Mouse (Mus musculus) midbrain, embryonic 11.5 days (tissue): Measurements from ENCODE around the gene Lrrc4c. TPM values are rescaled to one million over a fixed set of nuclear protein-coding genes. Genes with fewer than 3 reads are reported as not detected.

Source experiments
- ATAC-seq: fragments of 200-750 bp; cut with Nextera tagmentation; 2 replicates; pipeline ENCODE4 v1.8.0; 2017; ENCODE audit warnings: moderate TSS enrichment, moderate library complexity; ENCODE audit not compliant: low FRiP score
- DNase-seq: peaks from one replicate; pipeline ENCODE4 v3.0.0; 2015; ENCODE audit warnings: low spot score; ENCODE audit errors: missing footprints
- H3K27ac ChIP-seq: fragments of 300-500 bp; sonication (generic); 2 replicates; pipeline ENCODE4 v1.5.1; 2014; ENCODE audit warnings: low read depth, low read length
- H3K27me3 ChIP-seq: fragments of 300-500 bp; sonication (generic); 2 replicates; pipeline ENCODE4 v1.6.1; 2014; ENCODE audit warnings: mild to moderate bottlenecking, low read length, moderate library complexity, mixed read lengths; ENCODE audit not compliant: control insufficient read depth, insufficient read depth
- H3K36me3 ChIP-seq: fragments of 300-500 bp; sonication (generic); 2 replicates; pipeline ENCODE4 v1.6.1; 2014; ENCODE audit warnings: mild to moderate bottlenecking, low read length, moderate library complexity, mixed read lengths; ENCODE audit not compliant: control insufficient read depth, insufficient read depth
- H3K4me1 ChIP-seq: fragments of 300-500 bp; sonication (generic); 2 replicates; pipeline ENCODE4 v1.6.1; 2014; ENCODE audit warnings: low read length; ENCODE audit not compliant: control insufficient read depth, insufficient read depth
- H3K4me2 ChIP-seq: fragments of 300-500 bp; sonication (generic); 2 replicates; pipeline ENCODE4 v1.6.1; 2014; ENCODE audit warnings: mild to moderate bottlenecking, moderate library complexity
- H3K4me3 ChIP-seq: fragments of 300-500 bp; sonication (generic); 2 replicates; pipeline ENCODE4 v1.5.1; 2014; ENCODE audit warnings: low read depth, low read length
- H3K9ac ChIP-seq: fragments of 300-500 bp; sonication (generic); 2 replicates; pipeline ENCODE4 v1.6.1; 2014; ENCODE audit warnings: low read length
- H3K9me3 ChIP-seq: fragments of 300-500 bp; sonication (generic); 2 replicates; pipeline ENCODE4 v1.6.1; 2016; ENCODE audit warnings: low read length; ENCODE audit not compliant: control insufficient read depth
- WGBS: fragments of 180-500 bp; shearing (Covaris S2); extraction: QIAGEN DNeasy Blood & Tissue Kit; methylation state at CpG from one replicate; pipeline ENCODE4 v1.1.7; 2014; 5-methylcytosine and 5-hydroxymethylcytosine counted together
- polyA plus RNA-seq: library from polyadenylated mRNA; unstranded; fragments of >200 nt; fragmentation: Nextera tagmentation; extraction: Ambion mirVana; gene quantifications from 2 replicates; pipeline ENCODE4 v1.2.1, GENCODE M21; 2014

Gene Lrrc4c
- polyA plus RNA-seq, 1 experiment from 2014 or later: 3.8 TPM

DNA sequence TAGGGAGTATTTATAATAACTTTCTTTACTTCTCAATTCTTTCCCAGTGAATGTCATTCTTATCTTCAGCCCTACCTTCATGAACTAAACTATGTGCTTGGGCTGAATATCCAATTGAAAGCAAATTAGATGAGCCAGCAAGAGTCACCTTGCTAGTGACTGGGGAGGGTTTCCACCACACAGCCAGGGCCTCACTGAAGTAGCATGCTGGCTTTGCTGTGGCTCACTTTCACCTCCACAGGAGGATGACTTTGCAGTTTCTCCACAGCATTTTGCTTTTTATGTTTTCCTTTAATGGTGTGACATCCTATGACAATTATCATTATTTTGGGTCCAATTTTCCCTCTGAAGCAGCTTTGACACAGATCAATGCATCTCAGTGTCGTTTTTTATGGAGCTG lies 1000.0 kb downstream of the Lrrc4c start:
- Histone ChIP-seq H3K4me1 (no peaks in the 10 kb centered on the region), H3K9ac (no peak overlapping the region), H3K27me3 (no peaks in the 10 kb centered on the region), H3K36me3 (no peaks in the 10 kb centered on the region), H3K4me2 (no peak overlapping the region), H3K27ac (no peak overlapping the region), H3K4me3 (no peak overlapping the region), H3K9me3 (no peaks in the 10 kb centered on the region)
- ATAC-seq: no peak
- 62% methylated on average over 1 of the region's 1 CpGs for WGBS
- DNase-seq: peak; percentile 61

GRCm38 (mm10) chr2:97318536-97318935 lies 1000.6 kb downstream of the Lrrc4c start:
- ATAC-seq (no peak), DNase-seq (peak; percentile 23)
- Histone ChIP-seq H3K4me2 (no peak overlapping the region), H3K9me3 (no peaks in the 10 kb centered on the region), H3K4me1 (no peaks in the 10 kb centered on the region), H3K9ac (no peak overlapping the region), H3K4me3 (no peak overlapping the region), H3K36me3 (no peaks in the 10 kb centered on the region), H3K27ac (no peak overlapping the region), H3K27me3 (no peaks in the 10 kb centered on the region)
- 84% methylated on average over 1 of the region's 1 CpGs for WGBS

GRCm38 (mm10) chr2:97332084-97332682 lies 1014.2 kb downstream of the Lrrc4c start:
- H3K27me3 ChIP-seq: no peaks in the 10 kb centered on the region
- H3K4me1 ChIP-seq: no peaks in the 10 kb centered on the region
- ATAC-seq (no peak), DNase-seq (peak; percentile 70)
- H3K4me3 ChIP-seq: no peak overlapping the region
- H3K36me3 ChIP-seq: no peaks in the 10 kb centered on the region
- H3K27ac ChIP-seq: no peak overlapping the region
- no peaks in the 10 kb centered on the region for H3K9me3 ChIP-seq
- 50% methylated on average over 1 of the region's 1 CpGs for WGBS
- no peak overlapping the region for H3K9ac ChIP-seq
- H3K4me2 ChIP-seq: no peak overlapping the region

- 79% methylated on average over 4 of the region's 4 CpGs for WGBS
- Histone ChIP-seq H3K36me3 (no peaks in the 10 kb centered on the region), H3K4me2 (no peak overlapping the region), H3K27me3 (no peaks in the 10 kb centered on the region), H3K4me3 (no peak overlapping the region), H3K27ac (no peak overlapping the region), H3K9me3 (no peaks in the 10 kb centered on the region), H3K9ac (no peak overlapping the region), H3K4me1 (no peaks in the 10 kb centered on the region)
- peak; percentile 14 for DNase-seq
- no peak for ATAC-seq
Measured at GRCm38 (mm10) chr2:97339627-97340026, 1021.7 kb downstream of the Lrrc4c start.

DNA sequence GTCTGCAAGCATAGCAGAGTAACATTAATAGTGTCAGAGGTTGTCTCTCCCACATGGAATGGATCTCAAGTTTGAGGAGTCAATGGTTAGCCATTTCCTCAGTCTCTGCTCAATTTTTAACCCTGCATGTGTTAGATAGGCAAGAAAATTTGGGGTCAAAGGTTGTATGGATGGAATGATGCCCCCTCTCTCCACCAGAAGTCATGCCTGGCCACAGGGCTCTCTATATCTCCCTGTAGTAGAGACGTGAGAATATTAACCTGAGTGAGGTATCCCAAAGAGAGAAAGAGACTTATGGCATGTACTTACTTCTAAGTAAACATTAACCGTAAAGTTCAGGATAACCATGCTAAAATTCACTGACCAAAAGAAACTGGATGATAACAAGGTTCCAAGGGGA lies 1043.3 kb downstream of the Lrrc4c start:
- Histone ChIP-seq H3K36me3 (no peaks in the 10 kb centered on the region), H3K4me1 (no peaks in the 10 kb centered on the region), H3K9me3 (no peaks in the 10 kb centered on the region), H3K27me3 (no peaks in the 10 kb centered on the region), H3K27ac (no peak overlapping the region), H3K4me3 (no peak overlapping the region), H3K4me2 (no peak overlapping the region), H3K9ac (no peak overlapping the region)
- DNase-seq: no peak
- WGBS: 88% methylated on average over 2 of the region's 2 CpGs
- no peak for ATAC-seq

DNA sequence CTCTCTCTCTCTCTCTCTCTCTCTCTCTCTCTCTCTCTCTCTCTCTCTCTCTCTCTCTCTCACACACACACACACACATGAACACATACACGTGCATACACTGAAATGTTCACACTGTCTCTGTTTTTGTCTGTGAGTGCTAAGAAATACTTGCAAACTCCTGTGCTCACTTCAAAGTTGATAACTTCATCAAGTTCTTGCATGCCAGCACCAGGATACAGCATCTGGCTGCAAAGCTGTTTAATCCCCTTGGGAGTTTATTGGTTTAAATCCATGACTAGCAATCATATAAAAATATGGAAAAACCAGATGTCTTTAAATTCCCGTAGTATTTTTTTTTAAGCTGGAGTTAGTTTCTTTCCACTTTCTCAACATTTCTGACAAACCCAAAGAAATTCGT lies 1052.0 kb downstream of the Lrrc4c start:
- WGBS: 83% methylated on average over 3 of the region's 3 CpGs
- Histone ChIP-seq H3K4me3 (no peak overlapping the region), H3K36me3 (no peaks in the 10 kb centered on the region), H3K4me2 (no peak overlapping the region), H3K9ac (no peak overlapping the region), H3K27me3 (no peaks in the 10 kb centered on the region), H3K27ac (no peak overlapping the region), H3K9me3 (no peaks in the 10 kb centered on the region), H3K4me1 (no peaks in the 10 kb centered on the region)
- ATAC-seq: no peak
- DNase-seq: no peak

DNA sequence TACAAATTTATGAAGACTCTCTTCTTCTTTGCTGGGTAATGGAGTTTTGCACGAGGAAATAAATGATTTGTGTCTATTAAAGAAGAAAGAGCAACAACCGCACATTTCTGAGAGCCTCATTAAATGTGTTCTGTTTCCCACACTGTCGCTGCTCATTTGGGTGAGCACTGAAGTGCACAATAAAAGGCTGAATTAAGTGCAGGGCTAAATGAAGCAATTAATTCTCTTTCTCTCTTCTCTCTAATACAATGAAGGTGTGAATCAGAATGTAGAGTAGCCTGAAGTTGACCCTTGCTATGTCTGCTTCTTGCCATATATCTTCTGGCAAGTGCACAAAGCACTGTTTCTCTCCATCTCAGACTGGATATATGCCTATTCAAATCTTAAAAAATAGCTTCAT lies 1073.5 kb downstream of the Lrrc4c start:
- no peaks in the 10 kb centered on the region for H3K36me3 ChIP-seq
- no peak overlapping the region for H3K9ac ChIP-seq
- ATAC-seq (no peak), DNase-seq (no peak)
- H3K4me1 ChIP-seq: no peaks in the 10 kb centered on the region
- no peaks in the 10 kb centered on the region for H3K27me3 ChIP-seq
- H3K27ac ChIP-seq: no peak overlapping the region
- H3K9me3 ChIP-seq: no peaks in the 10 kb centered on the region
- WGBS: 84% methylated on average over 3 of the region's 3 CpGs
- H3K4me2 ChIP-seq: no peak overlapping the region
- H3K4me3 ChIP-seq: no peak overlapping the region

DNA sequence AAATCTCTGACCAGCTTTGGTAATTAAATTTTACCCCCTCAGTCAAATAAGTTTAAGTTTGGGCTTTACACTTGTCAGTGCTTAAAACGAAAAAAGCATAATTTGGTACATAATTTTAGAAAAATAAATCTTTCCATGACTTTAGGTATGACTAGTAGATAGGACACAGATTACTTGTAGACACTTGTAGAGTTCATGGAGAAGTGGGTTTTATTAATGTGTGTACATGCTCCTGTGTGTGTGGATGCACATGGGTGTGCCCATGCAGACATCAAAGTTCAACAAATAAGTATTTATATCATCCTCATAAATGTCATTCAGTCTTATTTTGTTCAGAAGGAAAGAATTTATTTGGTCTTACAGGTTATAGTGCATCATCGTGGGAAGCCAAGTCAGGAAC lies 1073.9 kb downstream of the Lrrc4c start:
- no peak overlapping the region for H3K9ac ChIP-seq
- DNase-seq (no peak), ATAC-seq (no peak)
- no peak overlapping the region for H3K27ac ChIP-seq
- WGBS: 85% methylated on average over 2 of the region's 2 CpGs
- no peaks in the 10 kb centered on the region for H3K4me1 ChIP-seq
- H3K9me3 ChIP-seq: no peaks in the 10 kb centered on the region
- H3K4me2 ChIP-seq: no peak overlapping the region
- H3K4me3 ChIP-seq: no peak overlapping the region
- no peaks in the 10 kb centered on the region for H3K36me3 ChIP-seq
- H3K27me3 ChIP-seq: no peaks in the 10 kb centered on the region

- Histone ChIP-seq H3K27me3 (no peaks in the 10 kb centered on the region), H3K4me1 (no peaks in the 10 kb centered on the region), H3K9ac (no peak overlapping the region), H3K4me3 (no peak overlapping the region), H3K36me3 (no peaks in the 10 kb centered on the region), H3K4me2 (no peak overlapping the region), H3K9me3 (no peaks in the 10 kb centered on the region), H3K27ac (no peak overlapping the region)
- 84% methylated on average over 1 of the region's 1 CpGs for WGBS
- ATAC-seq (no peak), DNase-seq (no peak)
Measured at GRCm38 (mm10) chr2:97413066-97413465, 1095.1 kb downstream of the Lrrc4c start.
